Mouse (Mus musculus): Measurements from ENCODE around the gene Vmn1r135. TPM values are rescaled to one million over a fixed set of nuclear protein-coding genes. Genes with fewer than 3 reads are reported as not detected.
"Not testable (repeated sequence)": the region's sequence is repeated elsewhere in the genome, so short reads cannot be mapped to it uniquely, and the experiment has no call there.

The Vmn1r135 gene
- not detected for total RNA-seq (2021)
- long read RNA-seq, experiment 1, result 0 reads
- long read RNA-seq, experiment 2, result 0 reads

GRCm38 (mm10) chr7:21832051-21832450 lies at the start of gene Vmn1r135:
Gene Vmn1r135, plus strand, starts transcription at chr7:21832351.
- not testable (repeated sequence) for DNase-seq

GRCm38 (mm10) chr7:21796628-21797027 lies 35.5 kb upstream of the Vmn1r135 start, which contains the start of gene Gm4177:
Gene Gm4177, minus strand, starts transcription at chr7:21796728.
- DNase-seq, result not testable (repeated sequence)

- DNase-seq, result not testable (repeated sequence)
These were observed 12.0 kb downstream of the Vmn1r135 start, which contains the start of gene Gm5725 for GRCm38 (mm10) chr7:21844167-21844566. Gene Gm5725, minus strand, starts transcription at chr7:21844267.

Other genes with a start within 250 kb of the Vmn1r135 start
- gene Vmn1r132, start 218.3 kb upstream of the Vmn1r135 start, total RNA-seq (2021), result not detected
- gene Gm4175, start 70.9 kb upstream of the Vmn1r135 start, total RNA-seq (2021), result not detected
- not detected for gene Gm4177, start 35.6 kb upstream of the Vmn1r135 start, total RNA-seq (2021)
- not detected for gene Gm5725, start 11.9 kb downstream of the Vmn1r135 start, total RNA-seq (2021)
- not detected for gene Gm5891, start 88.9 kb downstream of the Vmn1r135 start, total RNA-seq (2021)
- not detected for gene Vmn1r137, start 162.2 kb downstream of the Vmn1r135 start, total RNA-seq (2021)
- not detected for gene Vmn1r138, start 196.5 kb downstream of the Vmn1r135 start, total RNA-seq (2021)
- not detected for gene Gm6176, start 224.0 kb downstream of the Vmn1r135 start, total RNA-seq (2021)
- gene Vmn1r139, start 236.7 kb downstream of the Vmn1r135 start, total RNA-seq (2021), result not detected